Mouse (Mus musculus): ENCODE measurements at regions not wholly inside any gene's neighbourhood (a gene's known extent, or its start where the extent isn't known, plus 50 kb on each side); places are given as distances from the start of the nearest gene placed in this dataset.
A peak's percentile ranks its signal among the peaks of the same experiment; 100 is the strongest.

DNA sequence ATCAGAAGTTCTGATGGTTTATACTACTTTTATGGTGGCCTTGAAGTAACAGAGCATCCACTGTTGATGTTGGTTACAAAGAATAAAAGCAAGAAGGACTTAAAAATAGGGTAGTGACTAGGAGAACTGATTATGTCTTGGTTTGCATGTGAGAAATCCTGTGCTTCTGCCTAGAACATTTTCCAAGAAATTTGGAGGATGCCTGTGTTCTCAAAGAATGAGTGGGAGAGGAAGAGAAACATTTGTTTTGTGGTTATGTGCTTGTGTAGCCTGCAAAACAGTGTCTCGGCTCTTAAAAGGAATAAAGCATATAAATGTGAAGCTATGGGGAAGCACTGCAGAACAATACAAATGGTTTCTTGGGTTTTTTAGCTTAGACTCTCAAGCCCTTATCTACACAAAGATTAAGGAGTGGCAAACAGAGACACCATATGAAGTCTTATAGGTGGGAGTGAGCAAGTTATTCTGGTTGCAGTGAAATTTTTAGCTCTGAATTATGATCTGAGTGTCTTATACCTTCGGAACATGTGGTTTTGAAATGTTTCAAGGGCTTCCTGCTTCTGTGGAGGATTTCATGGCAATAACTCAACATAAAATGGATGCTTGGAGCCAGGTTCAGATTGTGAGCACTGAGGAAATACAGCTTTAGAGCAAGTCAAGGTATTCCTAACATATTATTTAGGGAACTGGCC is 372.1 kb upstream of the Man1a start:
- no peak for DNase-seq
- intact Hi-C loops (cut with DNase I): no loop called here

DNA sequence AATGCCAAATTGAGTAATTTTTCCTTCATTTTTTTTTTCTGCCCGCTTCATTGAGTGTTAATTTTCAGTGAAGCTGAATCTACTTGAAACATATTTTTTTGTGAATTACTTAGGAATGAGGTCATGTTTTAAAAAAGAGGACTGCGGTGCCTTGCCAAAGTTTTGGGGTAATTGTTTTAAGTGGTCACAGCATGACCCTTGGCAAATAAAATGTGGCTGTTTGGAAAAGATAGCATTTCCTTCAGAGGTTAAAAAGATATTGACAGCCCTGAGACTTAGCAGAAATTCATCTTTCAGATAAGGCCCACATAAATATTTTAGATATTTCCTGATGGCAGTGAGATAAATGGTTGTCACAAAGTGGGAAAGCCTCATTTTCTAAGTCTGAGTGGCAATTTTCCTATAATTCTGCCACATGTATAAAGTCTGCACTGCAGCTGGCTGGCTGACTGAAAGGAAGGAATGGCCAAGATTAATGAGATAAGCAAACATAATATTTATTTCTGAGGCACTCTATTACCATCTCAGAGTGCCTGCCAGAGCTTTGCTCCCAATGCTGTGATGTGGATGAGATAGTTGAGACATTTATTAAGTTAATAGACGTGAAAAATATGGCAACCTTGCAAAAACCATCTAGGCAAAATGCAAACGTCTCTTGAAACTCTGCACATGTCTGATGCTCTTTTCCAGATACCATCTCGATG is 327.0 kb upstream of the Man1a start:
- intact Hi-C loops (cut with DNase I): no loop called here
- DNase-seq: peak in 1 of 2 experiments; percentile 3

DNA sequence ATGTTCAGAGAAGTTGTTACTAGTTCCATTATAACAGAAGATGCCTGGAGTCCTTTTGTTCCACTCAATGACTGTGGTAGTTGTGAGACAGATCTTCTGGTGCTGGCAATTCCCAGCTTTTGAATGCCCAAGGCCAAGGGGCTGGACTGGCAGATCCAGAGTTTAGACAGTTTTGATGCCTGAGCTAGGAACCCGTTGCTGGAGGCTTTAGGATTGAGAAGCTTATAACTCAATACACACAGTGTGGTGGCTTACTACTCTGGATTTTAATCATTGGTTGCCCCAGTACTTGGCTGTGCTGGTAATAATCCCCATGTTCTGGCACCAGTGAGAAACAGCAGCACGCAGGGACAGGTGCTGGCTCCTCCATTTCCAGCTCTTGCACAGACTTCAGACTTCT is 307.3 kb upstream of the Man1a start:
- intact Hi-C loops (cut with DNase I): no loop called here
- no peak for DNase-seq

DNA sequence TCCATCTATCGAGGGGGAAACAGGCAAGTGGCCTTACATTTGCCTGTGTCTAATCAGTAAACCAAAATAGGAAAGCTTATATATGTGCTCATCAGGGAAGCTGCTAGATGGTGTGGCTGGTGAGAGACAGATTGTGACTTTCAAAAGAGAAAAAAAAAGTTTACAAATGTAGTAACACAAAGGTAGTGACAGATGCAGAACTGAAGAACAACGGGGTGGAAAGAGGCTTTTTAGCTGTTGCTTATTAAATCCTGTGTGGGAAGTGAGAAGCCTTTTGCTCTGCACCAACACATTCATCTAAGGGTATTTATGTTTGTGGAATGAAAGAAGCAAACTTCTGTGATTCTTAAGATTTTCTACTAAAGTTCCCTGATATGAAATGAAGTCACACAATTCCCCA is 305.1 kb upstream of the Man1a start:
- no peak for DNase-seq
- intact Hi-C loops (cut with DNase I): no loop called here

DNA sequence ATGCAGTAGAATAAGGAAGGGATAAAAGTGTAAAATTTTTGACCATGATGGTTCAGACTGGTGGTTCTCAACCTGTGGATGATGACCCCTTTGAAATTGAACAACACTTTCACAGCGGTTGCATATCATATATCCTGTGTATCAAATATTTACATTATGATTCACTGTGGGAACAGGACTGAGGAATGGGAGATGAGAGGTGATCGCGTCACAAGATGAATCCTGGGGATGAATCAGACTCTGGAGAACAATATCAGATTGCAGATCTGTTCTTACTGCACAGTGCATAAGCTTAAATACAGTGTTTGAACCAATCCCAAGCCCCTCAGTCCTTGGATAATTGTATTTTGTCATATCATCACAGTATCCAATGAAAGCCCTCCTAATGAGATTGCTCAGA is 292.7 kb upstream of the Man1a start:
- intact Hi-C loops (cut with DNase I): no loop called here
- DNase-seq: no peak

DNA sequence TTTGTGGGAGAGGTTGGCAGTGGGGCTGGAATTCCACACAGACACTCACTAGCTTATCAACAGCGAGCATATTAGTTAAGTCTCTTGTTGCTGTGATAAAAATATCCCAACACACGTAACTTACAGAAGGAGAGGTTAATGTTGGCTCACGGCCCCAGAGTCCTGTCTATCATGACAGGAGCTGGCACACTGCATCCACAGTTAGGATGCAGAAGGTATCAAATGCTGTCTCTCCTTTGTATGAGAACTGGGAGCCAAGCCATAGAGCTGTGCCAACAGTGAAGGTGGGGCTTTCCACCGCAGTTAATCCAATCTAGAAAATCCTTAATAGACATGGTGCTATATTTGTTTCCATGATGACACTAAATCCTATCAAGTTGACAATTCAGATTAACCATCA is 288.9 kb upstream of the Man1a start:
- intact Hi-C loops (cut with DNase I): no loop called here
- DNase-seq: peak; percentile 2 to 4

DNA sequence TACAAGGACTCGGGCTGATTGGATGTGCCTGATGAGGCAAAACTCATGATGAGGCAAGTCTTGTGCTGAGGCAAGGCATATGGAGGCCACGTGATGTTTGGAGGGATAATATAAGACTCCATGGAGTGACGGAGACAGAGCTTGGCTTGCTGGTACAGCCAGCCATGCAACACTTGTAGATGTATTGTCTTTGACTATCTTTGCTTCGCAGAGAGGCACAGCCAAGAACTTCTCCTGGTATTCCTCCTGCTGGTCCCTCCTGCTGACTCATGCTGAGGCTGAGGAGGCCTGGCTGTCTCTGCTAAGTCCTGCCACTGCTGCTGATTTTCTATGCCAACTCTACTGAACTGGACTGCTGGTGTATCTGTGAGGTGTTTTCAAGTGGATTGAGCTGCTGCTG is 260.8 kb upstream of the Man1a start:
- no peak for DNase-seq
- intact Hi-C loops (cut with DNase I): no loop called here

Measured in heart, postnatal 14 days (tissue).